Mouse (Mus musculus): ENCODE data around the gene Qsox2.

DNA sequence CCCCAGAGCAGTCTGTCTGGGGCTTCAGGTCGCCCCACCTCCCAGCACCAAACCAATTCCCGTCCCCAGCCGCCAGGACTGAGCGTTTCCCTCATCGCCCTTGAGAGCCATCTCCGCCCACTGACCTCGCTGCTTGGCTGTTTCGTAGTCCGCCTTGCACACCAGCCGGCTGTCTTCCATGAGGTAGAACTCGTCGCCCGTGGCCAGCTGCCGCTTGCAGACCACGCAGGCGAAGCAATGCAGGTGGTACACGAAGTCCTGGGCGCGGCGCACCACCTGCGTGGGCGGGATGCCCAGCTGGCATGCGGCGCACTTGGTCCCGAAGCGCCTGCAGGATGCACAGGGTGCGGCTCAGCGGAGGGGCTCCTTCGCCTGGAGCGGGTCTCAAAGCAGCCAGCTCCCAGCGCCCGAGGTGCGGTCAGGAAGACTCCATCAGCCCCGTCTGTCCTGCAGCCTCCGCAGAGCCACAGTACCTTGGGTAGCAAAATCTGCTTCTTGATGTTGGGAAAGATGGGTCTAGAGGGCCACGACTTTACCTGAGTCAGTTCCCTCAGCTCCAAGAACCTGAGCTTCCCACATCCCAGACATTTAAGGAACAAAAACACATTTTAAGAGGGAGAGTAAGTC is 34.4 kb downstream of the Qsox2 start:
- TF ChIP-seq EP300 (IDR thresholded peaks at IDR 0.05; ENCODE audit: insufficient read depth, low read depth, low read length) (no peak), POLR2A (IDR thresholded peaks at IDR 0.05; ENCODE audit: insufficient read depth, low read length) (no peak)
